Mouse (Mus musculus): ENCODE measurements at regions not wholly inside any gene's neighbourhood (a gene's known extent, or its start where the extent isn't known, plus 50 kb on each side); places are given as distances from the start of the nearest gene placed in this dataset.

GRCm38 (mm10) chr2:117903705-117904104 is 208.0 kb upstream of the Thbs1 start:
- DNase-seq (ENCODE audit: low read depth in 2 of 2, low spot score in 2 of 2): no peak

- DNase-seq (ENCODE audit: low read depth in 2 of 2, low spot score in 2 of 2): no peak
Observed at GRCm38 (mm10) chr2:117906509-117906908, 205.2 kb upstream of the Thbs1 start.

GRCm38 (mm10) chr2:117910781-117911180 is 200.9 kb upstream of the Thbs1 start:
- no peak for DNase-seq (ENCODE audit: low read depth in 2 of 2, low spot score in 2 of 2)

GRCm38 (mm10) chr2:117912722-117913121 is 199.0 kb upstream of the Thbs1 start:
- no peak for DNase-seq (ENCODE audit: low read depth in 2 of 2, low spot score in 2 of 2)

- DNase-seq (ENCODE audit: low read depth in 2 of 2, low spot score in 2 of 2): peak; percentile 9 to 32
Observed at GRCm38 (mm10) chr2:117913846-117914245, 197.8 kb upstream of the Thbs1 start.

GRCm38 (mm10) chr2:117915821-117916220 is 195.9 kb upstream of the Thbs1 start:
- no peak for DNase-seq (ENCODE audit: low read depth in 2 of 2, low spot score in 2 of 2)

- no peak for DNase-seq (ENCODE audit: low read depth in 2 of 2, low spot score in 2 of 2)
Observed at GRCm38 (mm10) chr2:117917181-117917580, 194.5 kb upstream of the Thbs1 start.

- no peak for DNase-seq (ENCODE audit: low read depth in 2 of 2, low spot score in 2 of 2)
Observed at GRCm38 (mm10) chr2:117924877-117925276, 186.8 kb upstream of the Thbs1 start.

GRCm38 (mm10) chr2:117925412-117925811 is 186.3 kb upstream of the Thbs1 start:
- DNase-seq (ENCODE audit: low read depth in 2 of 2, low spot score in 2 of 2): no peak

- no peak for DNase-seq (ENCODE audit: low read depth in 2 of 2, low spot score in 2 of 2)
Observed at GRCm38 (mm10) chr2:117928062-117928461, 183.6 kb upstream of the Thbs1 start.

- no peak for DNase-seq (ENCODE audit: low read depth in 2 of 2, low spot score in 2 of 2)
Observed at GRCm38 (mm10) chr2:117929586-117929985, 182.1 kb upstream of the Thbs1 start.

GRCm38 (mm10) chr2:117930895-117931537 is 180.7 kb upstream of the Thbs1 start:
- DNase-seq (ENCODE audit: low read depth in 2 of 2, low spot score in 2 of 2): no peak

- DNase-seq (ENCODE audit: low read depth in 2 of 2, low spot score in 2 of 2): no peak
Observed at GRCm38 (mm10) chr2:117936590-117936989, 175.1 kb upstream of the Thbs1 start.

GRCm38 (mm10) chr2:117938283-117939049 is 173.2 kb upstream of the Thbs1 start:
- DNase-seq (ENCODE audit: low read depth in 2 of 2, low spot score in 2 of 2): no peak

- no peak for DNase-seq (ENCODE audit: low read depth in 2 of 2, low spot score in 2 of 2)
Observed at GRCm38 (mm10) chr2:117941517-117942096, 170.1 kb upstream of the Thbs1 start.

GRCm38 (mm10) chr2:117943666-117944065 is 168.0 kb upstream of the Thbs1 start:
- no peak for DNase-seq (ENCODE audit: low read depth in 2 of 2, low spot score in 2 of 2)

GRCm38 (mm10) chr2:117944325-117944724 is 167.4 kb upstream of the Thbs1 start:
- DNase-seq (ENCODE audit: low read depth in 2 of 2, low spot score in 2 of 2): no peak

GRCm38 (mm10) chr2:117944942-117945341 is 166.7 kb upstream of the Thbs1 start:
- DNase-seq (ENCODE audit: low read depth in 2 of 2, low spot score in 2 of 2): no peak

- DNase-seq (ENCODE audit: low read depth in 2 of 2, low spot score in 2 of 2): no peak
Observed at GRCm38 (mm10) chr2:117950431-117951336, 161.0 kb upstream of the Thbs1 start.

- DNase-seq (ENCODE audit: low read depth in 2 of 2, low spot score in 2 of 2): no peak
Observed at GRCm38 (mm10) chr2:117951337-117951718, 160.3 kb upstream of the Thbs1 start.

GRCm38 (mm10) chr2:117958737-117959136 is 152.9 kb upstream of the Thbs1 start:
- DNase-seq (ENCODE audit: low read depth in 2 of 2, low spot score in 2 of 2): no peak
